Mouse (Mus musculus) MEL (cell line): ENCODE measurements at regions not wholly inside any gene's neighbourhood (a gene's known extent, or its start where the extent isn't known, plus 50 kb on each side); places are given as distances from the start of the nearest gene placed in this dataset.
A peak's percentile ranks its signal among the peaks of the same experiment; 100 is the strongest.

ENCODE experiments used
- DNase-seq: peaks from one replicate; pipeline ENCODE4 v3.0.0; 2011; ENCODE audit warnings: low read depth, low spot score
- H3K27ac ChIP-seq: 2 replicates; pipeline ENCODE4 v1.5.1; 2012; ENCODE audit warnings: low read depth, mild to moderate bottlenecking, control low read depth, low read length, moderate library complexity; ENCODE audit not compliant: control insufficient read depth
- H3K27me3 ChIP-seq, 2 experiments: fragments of 150-350 bp in 1 of 2; sonication (generic) in 1 of 2; 2 replicates each; pipeline ENCODE4 v1.6.1; 2012; ENCODE audit warnings: low read length in 2 of 2, mild to moderate bottlenecking in 2 of 2, improper control_type of control experiment in 1 of 2, moderate library complexity in 1 of 2; ENCODE audit not compliant: insufficient read depth in 2 of 2, control insufficient read depth in 1 of 2
- H3K36me3 ChIP-seq, 2 experiments: 2 replicates each; pipeline ENCODE4 v1.6.1; 2012 to 2014; ENCODE audit warnings: low read length in 2 of 2, improper control_type of control experiment in 1 of 2, inconsistent platforms in 1 of 2, mild to moderate bottlenecking in 1 of 2; ENCODE audit not compliant: insufficient read depth in 2 of 2, control insufficient read depth in 1 of 2
- H3K4me1 ChIP-seq, 2 experiments: fragments of 150-350 bp in 1 of 2; sonication (generic) in 1 of 2; 2 replicates each; pipeline ENCODE4 v1.6.1; 2012; ENCODE audit warnings: low read length in 2 of 2, improper control_type of control experiment in 1 of 2, mild to moderate bottlenecking in 1 of 2; ENCODE audit not compliant: insufficient read depth in 2 of 2, control insufficient read depth in 1 of 2
- H3K4me3 ChIP-seq, 2 experiments: fragments of 150-350 bp in 1 of 2; sonication (generic) in 1 of 2; 2 replicates each; pipeline ENCODE4 v1.5.1; 2012; ENCODE audit warnings: low read depth in 2 of 2, low read length in 2 of 2, mild to moderate bottlenecking in 2 of 2, moderate library complexity in 2 of 2, control low read depth in 1 of 2, improper control_type of control experiment in 1 of 2; ENCODE audit not compliant: control insufficient read depth in 1 of 2, insufficient read depth in 1 of 2
- H3K79me2 ChIP-seq: 2 replicates; pipeline ENCODE4 v1.6.1; 2012; ENCODE audit warnings: mild to moderate bottlenecking, low read length, moderate library complexity; ENCODE audit not compliant: control insufficient read depth, poor library complexity, insufficient read depth
- H3K9ac ChIP-seq: 2 replicates; pipeline ENCODE4 v1.6.1; 2012; ENCODE audit warnings: low read depth, mild to moderate bottlenecking, control low read depth, low read length, moderate library complexity; ENCODE audit not compliant: control insufficient read depth, poor library complexity, severe bottlenecking
- H3K9me3 ChIP-seq: fragments of 150-350 bp; sonication (generic); replicated peaks from 2 replicates; pipeline ENCODE4 v1.6.1; 2012; ENCODE audit warnings: mild to moderate bottlenecking, low read length, improper control_type of control experiment, moderate library complexity; ENCODE audit not compliant: insufficient read depth
- CHD2 ChIP-seq: IDR thresholded peaks from 2 replicates; pipeline ENCODE4 v1.6.1; 2011; ENCODE audit warnings: low read length, improper control_type of control experiment
- CTCF ChIP-seq, 3 experiments: IDR thresholded peaks in 2 of 3; conservative IDR thresholded peaks in 1 of 3; 2 replicates each; pipeline ENCODE4 v1.5.1; 2011 to 2012; ENCODE audit warnings: low read length in 3 of 3, low read depth in 2 of 3, mild to moderate bottlenecking in 2 of 3, improper control_type of control experiment in 1 of 3, inconsistent platforms in 1 of 3, mixed read lengths in 1 of 3, moderate library complexity in 1 of 3; ENCODE audit not compliant: control insufficient read depth in 1 of 3, insufficient read depth in 1 of 3, poor library complexity in 1 of 3, severe bottlenecking in 1 of 3
- GATA1 ChIP-seq: IDR thresholded peaks from 2 replicates; pipeline ENCODE4 v1.6.1; 2011; ENCODE audit warnings: low read depth, low read length, improper control_type of control experiment
- MAX ChIP-seq: IDR thresholded peaks from 2 replicates; pipeline ENCODE4 v1.6.1; 2011; ENCODE audit warnings: low read length, improper control_type of control experiment
- MEF2A ChIP-seq: IDR thresholded peaks from 2 replicates; pipeline ENCODE4 v1.6.1; 2014; ENCODE audit warnings: low read depth, mild to moderate bottlenecking, inconsistent platforms, low read length, improper control_type of control experiment; ENCODE audit not compliant: poor library complexity, insufficient replicate concordance, severe bottlenecking; ENCODE audit errors: extremely low read depth
- MYB ChIP-seq: IDR thresholded peaks from 2 replicates; pipeline ENCODE4 v1.6.1; 2011; ENCODE audit warnings: mild to moderate bottlenecking, low read depth, low read length, improper control_type of control experiment
- MYC ChIP-seq: IDR thresholded peaks from 2 replicates; pipeline ENCODE4 v1.6.1; 2011; ENCODE audit warnings: low read depth, mild to moderate bottlenecking, low read length, improper control_type of control experiment, moderate library complexity
- NELFE ChIP-seq: IDR thresholded peaks from 2 replicates; pipeline ENCODE4 v1.6.1; 2011; ENCODE audit warnings: low read depth, low read length, improper control_type of control experiment
- POLR2A ChIP-seq, 2 experiments: IDR thresholded peaks; 2 replicates each; pipeline ENCODE4 v1.6.1; 2011 to 2012; ENCODE audit warnings: low read length in 2 of 2, mild to moderate bottlenecking in 2 of 2, control low read depth in 1 of 2, improper control_type of control experiment in 1 of 2, low read depth in 1 of 2, moderate library complexity in 1 of 2; ENCODE audit not compliant: control insufficient read depth in 1 of 2, insufficient read depth in 1 of 2, poor library complexity in 1 of 2
- SIN3A ChIP-seq: IDR thresholded peaks from 2 replicates; pipeline ENCODE4 v1.6.1; 2012; ENCODE audit warnings: low read length, improper control_type of control experiment, inconsistent platforms
- SMC3 ChIP-seq: IDR thresholded peaks from 2 replicates; pipeline ENCODE4 v1.6.1; 2011; ENCODE audit warnings: low read depth, low read length, improper control_type of control experiment
- ZMIZ1 ChIP-seq: IDR thresholded peaks from 2 replicates; pipeline ENCODE4 v1.6.1; 2012; ENCODE audit warnings: low read depth, mild to moderate bottlenecking, inconsistent platforms, low read length, improper control_type of control experiment, moderate library complexity

DNA sequence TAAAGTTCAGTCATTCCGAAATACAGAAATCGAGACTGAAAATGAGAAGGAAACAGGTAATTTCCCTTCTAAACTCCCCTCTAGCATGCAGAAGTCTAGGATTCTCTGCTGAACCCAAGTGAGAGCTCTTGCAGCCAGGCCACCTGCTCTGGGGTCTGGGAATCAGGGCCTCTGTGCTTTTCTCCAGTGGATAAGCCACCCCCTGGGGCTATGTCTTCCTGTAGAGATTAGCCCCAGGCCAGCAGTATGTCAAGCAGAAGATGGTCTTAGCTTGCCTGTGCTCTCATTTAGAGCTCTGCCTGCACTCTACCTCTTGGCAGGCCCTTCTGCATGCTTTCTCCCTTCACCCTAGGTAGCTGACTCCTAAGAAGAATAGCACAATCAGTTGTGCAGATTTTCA, 56.2 kb upstream of the Gramd1b start:
- TF ChIP-seq SIN3A: no peak
- TF ChIP-seq CTCF (IDR thresholded peaks at IDR 0.05 in 2 of 3, conservative IDR thresholded peaks at IDR 0.05 in 1 of 3; ENCODE audit: control insufficient read depth in 1 of 3, insufficient read depth in 1 of 3, low read depth in 2 of 3, low read length in 3 of 3, poor library complexity in 1 of 3, severe bottlenecking in 1 of 3): no peak
- no peak for TF ChIP-seq MYC
- TF ChIP-seq NELFE: no peak
- TF ChIP-seq MEF2A: no peak
- TF ChIP-seq CHD2: no peak
- Histone ChIP-seq H3K27ac (no peak overlapping the region), H3K79me2 (no peaks in the 10 kb centered on the region), H3K4me1 (no peaks in the 10 kb centered on the region), H3K36me3 (no peaks in the 10 kb centered on the region), H3K9ac (no peak overlapping the region), H3K9me3 (no peaks in the 10 kb centered on the region), H3K4me3 (no peak overlapping the region), H3K27me3 (no peaks in the 10 kb centered on the region)
- DNase-seq: no peak

DNA sequence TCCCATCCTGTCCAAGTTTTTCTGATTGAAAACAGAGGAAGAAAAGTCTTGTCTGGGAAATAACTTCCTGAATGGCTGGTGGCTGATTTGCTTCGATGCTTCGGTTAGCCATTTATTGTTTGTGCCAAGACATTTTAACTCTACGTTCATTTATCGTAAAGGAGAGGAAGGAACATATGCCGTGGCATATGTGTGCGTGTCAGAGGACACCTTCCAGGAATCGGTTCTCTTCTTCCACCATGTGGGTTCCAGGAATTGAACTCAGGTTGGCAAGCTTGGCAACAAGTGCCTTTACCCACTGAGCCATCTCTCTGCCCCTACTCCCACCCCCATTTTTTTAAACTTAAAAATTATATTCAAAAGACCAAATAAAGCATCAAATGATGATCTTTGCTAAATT, 55.4 kb upstream of the Gramd1b start:
- Histone ChIP-seq H3K79me2 (no peaks in the 10 kb centered on the region), H3K9me3 (no peaks in the 10 kb centered on the region), H3K4me3 (no peak overlapping the region), H3K27me3 (no peaks in the 10 kb centered on the region), H3K4me1 (no peaks in the 10 kb centered on the region), H3K36me3 (no peaks in the 10 kb centered on the region), H3K9ac (no peak overlapping the region), H3K27ac (no peak overlapping the region)
- TF ChIP-seq SMC3: no peak
- TF ChIP-seq MYB: no peak
- no peak for TF ChIP-seq GATA1
- no peak for TF ChIP-seq MAX
- TF ChIP-seq MEF2A: no peak
- no peak for DNase-seq

DNA sequence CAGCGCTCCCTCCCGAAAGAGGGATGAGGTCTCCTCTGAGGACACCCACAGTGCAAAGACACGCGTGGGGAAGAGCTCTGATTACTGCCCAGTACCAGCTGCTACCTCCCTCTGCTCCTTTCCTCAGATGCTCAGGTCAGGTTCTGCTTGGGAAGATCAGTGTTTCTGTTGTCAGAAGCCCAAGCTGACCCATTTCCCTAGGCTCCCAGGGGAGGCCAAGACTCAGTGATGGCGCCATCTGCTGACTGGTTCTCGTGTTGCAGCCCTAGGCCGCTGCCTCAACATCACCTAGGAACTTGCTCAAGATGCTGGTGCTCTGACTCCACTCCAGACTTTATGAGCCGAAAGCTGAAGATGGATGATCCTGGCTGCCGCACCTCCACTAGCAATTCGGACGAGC, 52.4 kb upstream of the Gramd1b start:
- DNase-seq: peak; percentile 1
- H3K4me3 ChIP-seq: no peak overlapping the region
- no peaks in the 10 kb centered on the region for H3K79me2 ChIP-seq
- H3K4me1 ChIP-seq: no peaks in the 10 kb centered on the region
- no peaks in the 10 kb centered on the region for H3K27me3 ChIP-seq
- H3K27ac ChIP-seq: no peak overlapping the region
- no peak overlapping the region for H3K9ac ChIP-seq
- H3K36me3 ChIP-seq: no peaks in the 10 kb centered on the region
- TF ChIP-seq POLR2A (IDR thresholded peaks at IDR 0.05; ENCODE audit: control insufficient read depth in 1 of 2, insufficient read depth in 1 of 2, low read depth in 1 of 2, low read length in 2 of 2, poor library complexity in 1 of 2) (no peak), ZMIZ1 (no peak), CTCF (IDR thresholded peaks at IDR 0.05 in 2 of 3, conservative IDR thresholded peaks at IDR 0.05 in 1 of 3; ENCODE audit: control insufficient read depth in 1 of 3, insufficient read depth in 1 of 3, low read depth in 2 of 3, low read length in 3 of 3, poor library complexity in 1 of 3, severe bottlenecking in 1 of 3) (peak; percentile 9 to 40 (median 22); a peak in 4 of 6 replicates)
- no peaks in the 10 kb centered on the region for H3K9me3 ChIP-seq
